Mouse (Mus musculus) retina, postnatal 1 day (tissue): ENCODE data around the gene Pex11g.

Experiments used
- DNase-seq: peaks from one replicate; pipeline ENCODE4 v3.0.0-alpha.2; 2012

Pex11g gene

GRCm38 (mm10) chr8:3414639-3415190 lies 52.8 kb downstream of the Pex11g start:
- DNase-seq = no peak

GRCm38 (mm10) chr8:3412816-3413215 lies 54.7 kb downstream of the Pex11g start:
- no peak for DNase-seq

DNA sequence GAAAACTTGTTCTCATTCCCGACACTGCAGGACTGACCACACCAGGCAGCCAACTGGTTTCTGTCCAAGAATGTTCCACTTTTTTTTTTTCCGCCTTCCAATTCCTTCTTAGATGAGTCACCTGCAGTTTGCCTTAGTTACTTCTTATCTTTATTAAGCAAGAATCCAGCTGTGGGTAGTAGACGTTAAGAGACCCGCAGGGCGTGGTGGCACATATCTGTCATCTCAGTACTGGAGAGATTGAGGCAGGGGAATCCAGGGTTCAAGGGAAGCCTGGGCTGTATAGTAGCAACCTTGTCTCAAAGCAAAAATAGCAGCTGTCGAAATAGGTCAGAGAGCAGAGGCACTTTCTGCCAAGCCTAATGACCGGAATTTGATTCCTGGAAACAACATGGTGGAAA lies 55.6 kb downstream of the Pex11g start:
- DNase-seq = no peak

- DNase-seq = no peak
Measured at GRCm38 (mm10) chr8:3411085-3411484, 56.4 kb downstream of the Pex11g start.

DNA sequence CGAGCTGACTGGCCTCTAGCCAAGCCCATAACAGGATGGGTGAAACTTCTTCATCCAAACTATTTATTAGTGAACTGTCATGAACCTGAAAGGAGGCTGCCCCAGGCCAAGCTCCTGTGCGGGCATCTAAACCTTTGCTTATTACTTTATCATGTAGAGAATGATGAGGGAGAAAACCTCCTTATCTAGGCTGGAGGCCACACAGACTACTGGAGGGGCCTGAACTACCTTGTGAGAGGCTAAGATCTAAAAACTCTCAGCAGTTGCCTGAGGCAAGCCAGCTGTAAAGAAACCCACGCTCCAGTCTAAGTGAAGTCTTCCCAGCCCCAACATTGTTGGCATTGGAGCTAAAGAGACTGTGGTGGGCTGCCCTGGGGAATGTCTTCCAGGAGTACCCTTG lies 60.1 kb downstream of the Pex11g start:
- no peak for DNase-seq
